Mouse (Mus musculus) lung, postnatal 0 days (tissue): ENCODE measurements around the gene Hes5. TPM values are rescaled to one million over a fixed set of nuclear protein-coding genes. Genes with fewer than 3 reads are reported as not detected.

ENCODE experiments used
- ATAC-seq: fragments of 200-750 bp; cut with Nextera tagmentation; 2 replicates; pipeline ENCODE4 v1.8.0; 2017; ENCODE audit warnings: moderate library complexity
- DNase-seq: peaks from one replicate; pipeline ENCODE4 v3.0.0-alpha.2; 2016; ENCODE audit warnings: low spot score
- H3K27ac ChIP-seq: fragments of 300-500 bp; sonication (generic); 2 replicates; pipeline ENCODE4 v1.5.1; 2014; ENCODE audit warnings: antibody characterized with exemption, mild to moderate bottlenecking, low read length, mixed read lengths
- H3K27me3 ChIP-seq: fragments of 300-500 bp; sonication (generic); replicated peaks from 2 replicates; pipeline ENCODE4 v1.6.1; 2014; ENCODE audit warnings: low read length, mixed read lengths; ENCODE audit not compliant: insufficient read depth
- H3K36me3 ChIP-seq: fragments of 300-500 bp; sonication (generic); 2 replicates; pipeline ENCODE4 v1.6.1; 2014; ENCODE audit warnings: low read length, mixed read lengths; ENCODE audit not compliant: insufficient read depth
- H3K4me1 ChIP-seq: fragments of 300-500 bp; sonication (generic); 2 replicates; pipeline ENCODE4 v1.6.1; 2014; ENCODE audit warnings: antibody characterized with exemption, low read depth, low read length, mixed read lengths; ENCODE audit not compliant: insufficient read depth
- H3K4me2 ChIP-seq: fragments of 300-500 bp; sonication (generic); replicated peaks from 2 replicates; pipeline ENCODE4 v1.6.1; 2014; ENCODE audit warnings: low read depth, mild to moderate bottlenecking, low read length, moderate library complexity, mixed read lengths
- H3K4me3 ChIP-seq: fragments of 300-500 bp; sonication (generic); 2 replicates; pipeline ENCODE4 v1.5.1; 2014; ENCODE audit warnings: low read depth, low read length
- H3K9ac ChIP-seq: fragments of 300-500 bp; sonication (generic); replicated peaks from 2 replicates; pipeline ENCODE4 v1.6.1; 2014; ENCODE audit warnings: low read depth, mild to moderate bottlenecking
- H3K9me3 ChIP-seq: fragments of 300-500 bp; sonication (generic); 2 replicates; pipeline ENCODE4 v1.6.1; 2016; ENCODE audit warnings: low read length, mixed read lengths
- CTCF ChIP-seq: IDR thresholded peaks from 2 replicates; pipeline ENCODE4 v1.5.1; 2016; ENCODE audit warnings: antibody characterized with exemption, mild to moderate bottlenecking
- EP300 ChIP-seq: IDR thresholded peaks from 2 replicates; pipeline ENCODE4 v1.6.1; 2016; ENCODE audit warnings: antibody characterized with exemption, mild to moderate bottlenecking, control low read depth
- WGBS: fragments of 180-500 bp; shearing (Covaris S2); extraction: QIAGEN DNeasy Blood & Tissue Kit; methylation state at CpG from one replicate; pipeline ENCODE4 v1.1.7; 2014; 5-methylcytosine and 5-hydroxymethylcytosine counted together
- polyA plus RNA-seq: library from polyadenylated mRNA; unstranded; fragments of >200 nt; fragmentation: Nextera tagmentation; extraction: Ambion mirVana; gene quantifications from 2 replicates; pipeline ENCODE4 v1.2.1, GENCODE M21; 2015

Hes5 gene
- polyA plus RNA-seq, 1 experiment from 2014 or later, result 0.10 TPM

GRCm38 (mm10) chr4:154928395-154929087 lies 32.2 kb upstream of the Hes5 start, which contains the start of gene Tnfrsf14:
TSS of gene Tnfrsf14 (minus strand) at chr4:154928563.
- H3K27ac ChIP-seq, result peak within 1 kb of the TSS; percentile 85
- peak within 1 kb of the TSS; percentile 60 for H3K4me2 ChIP-seq
- TF ChIP-seq CTCF (no peak), EP300 (no peak)
- WGBS, result 29% methylated on average over 12 of the region's 12 CpGs
- H3K9me3 ChIP-seq, result no peaks in the 10 kb centered on the region
- DNase-seq, result no peak
- H3K9ac ChIP-seq, result peak within 1 kb of the TSS; percentile 48
- no peaks in the 10 kb centered on the region for H3K27me3 ChIP-seq
- H3K4me1 ChIP-seq, result peaks cover 14% of the 10 kb centered on the region; the same call in 1 of the 2 replicates
- H3K4me3 ChIP-seq, result peak within 1 kb of the TSS; percentile 40
- peak; percentile 17 for ATAC-seq
- H3K36me3 ChIP-seq, result 0 out of 2 replicates have a peak, but pooled peaks cover 4% of the 10 kb centered on the region

- TF ChIP-seq EP300 (no peak), CTCF (no peak)
- Histone ChIP-seq H3K9ac (no peak overlapping the region), H3K27ac (no peak overlapping the region), H3K36me3 (0 out of 2 replicates have a peak, but pooled peaks cover 2% of the 10 kb centered on the region), H3K4me3 (no peak overlapping the region), H3K27me3 (no peaks in the 10 kb centered on the region), H3K4me2 (no peak overlapping the region), H3K9me3 (no peaks in the 10 kb centered on the region), H3K4me1 (peaks cover 14% of the 10 kb centered on the region; the same call in 1 of the 2 replicates)
- DNase-seq (peak; percentile 59), ATAC-seq (no peak; the same call in 1 of the 2 replicates)
- 80% methylated on average over 12 of the region's 12 CpGs for WGBS
Measured at GRCm38 (mm10) chr4:154929088-154929660, 31.5 kb upstream of the Hes5 start.

GRCm38 (mm10) chr4:154933306-154933907 lies 27.3 kb upstream of the Hes5 start:
- 50% methylated on average over 13 of the region's 13 CpGs for WGBS

GRCm38 (mm10) chr4:154934800-154935199 lies 25.9 kb upstream of the Hes5 start:
- Histone ChIP-seq H3K4me3 (no peak overlapping the region), H3K27me3 (no peaks in the 10 kb centered on the region), H3K4me2 (no peak overlapping the region), H3K9ac (no peak overlapping the region), H3K36me3 (no peaks in the 10 kb centered on the region), H3K9me3 (no peaks in the 10 kb centered on the region), H3K27ac (no peak overlapping the region), H3K4me1 (no peaks in the 10 kb centered on the region)
- no peak for DNase-seq
- 80% methylated on average over 2 of the region's 2 CpGs for WGBS
- ATAC-seq, result no peak
- TF ChIP-seq EP300 (no peak), CTCF (no peak)

More at GRCm38 (mm10) chr4:154933306-154933907, 27.3 kb upstream of the Hes5 start:
- Histone ChIP-seq H3K4me2 (no peak overlapping the region), H3K9ac (no peak overlapping the region), H3K27ac (no peak overlapping the region), H3K4me3 (no peak overlapping the region), H3K27me3 (no peaks in the 10 kb centered on the region), H3K36me3 (no peaks in the 10 kb centered on the region), H3K9me3 (no peaks in the 10 kb centered on the region), H3K4me1 (peaks cover 3% of the 10 kb centered on the region; the same call in 1 of the 2 replicates)
- ATAC-seq, result no peak
- no peak for DNase-seq
- no peak for TF ChIP-seq EP300
- TF ChIP-seq CTCF, result no peak

- Histone ChIP-seq H3K36me3 (no peaks in the 10 kb centered on the region), H3K4me3 (no peak overlapping the region), H3K4me2 (no peak overlapping the region), H3K4me1 (no peaks in the 10 kb centered on the region), H3K9ac (no peak overlapping the region), H3K27me3 (no peaks in the 10 kb centered on the region), H3K27ac (no peak overlapping the region), H3K9me3 (no peaks in the 10 kb centered on the region)
- no peak for DNase-seq
- TF ChIP-seq EP300, result no peak
- WGBS, result 78% methylated on average over 7 of the region's 7 CpGs
- no peak for ATAC-seq
Measured at GRCm38 (mm10) chr4:154935788-154936187, 24.9 kb upstream of the Hes5 start.

- Histone ChIP-seq H3K9me3 (no peaks in the 10 kb centered on the region), H3K27me3 (no peaks in the 10 kb centered on the region), H3K4me1 (no peaks in the 10 kb centered on the region), H3K4me3 (no peak overlapping the region), H3K4me2 (no peak overlapping the region), H3K9ac (no peak overlapping the region), H3K27ac (no peak overlapping the region), H3K36me3 (no peaks in the 10 kb centered on the region)
- no peak for ATAC-seq
- no peak for DNase-seq
- TF ChIP-seq EP300 (no peak), CTCF (no peak)
- WGBS, result 57% methylated on average over 8 of the region's 8 CpGs
Measured at GRCm38 (mm10) chr4:154936542-154937255, 24.0 kb upstream of the Hes5 start.
